Mouse (Mus musculus) 3134 (cell line): ENCODE data around the gene Ulk3.

ENCODE experiments used
- DNase-seq: peaks from one replicate; pipeline ENCODE4 v3.0.0-alpha.2; 2011; ENCODE audit warnings: low spot score; ENCODE audit not compliant: insufficient read length; ENCODE audit errors: extremely low read depth

Gene Ulk3

DNA sequence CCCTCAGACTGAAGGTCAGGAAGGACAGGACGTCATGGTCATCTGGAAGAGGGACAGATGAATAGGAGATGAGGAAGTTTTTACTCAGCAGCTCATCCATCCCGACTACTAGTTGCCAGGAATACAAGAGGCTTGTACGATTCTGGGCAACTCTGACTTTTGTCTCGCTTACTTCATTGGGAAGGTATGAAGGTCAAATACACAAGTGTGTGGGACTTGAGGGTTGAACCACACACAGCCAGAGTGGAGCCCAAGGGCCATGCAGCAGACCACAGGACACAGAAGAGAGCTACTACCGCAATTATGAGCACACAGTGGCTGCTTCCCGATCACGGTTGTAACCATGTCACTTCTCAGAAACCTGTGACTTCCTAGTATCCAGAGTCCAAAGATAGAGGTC is 23.3 kb downstream of the Ulk3 start:
- peak; percentile 63 for DNase-seq

DNA sequence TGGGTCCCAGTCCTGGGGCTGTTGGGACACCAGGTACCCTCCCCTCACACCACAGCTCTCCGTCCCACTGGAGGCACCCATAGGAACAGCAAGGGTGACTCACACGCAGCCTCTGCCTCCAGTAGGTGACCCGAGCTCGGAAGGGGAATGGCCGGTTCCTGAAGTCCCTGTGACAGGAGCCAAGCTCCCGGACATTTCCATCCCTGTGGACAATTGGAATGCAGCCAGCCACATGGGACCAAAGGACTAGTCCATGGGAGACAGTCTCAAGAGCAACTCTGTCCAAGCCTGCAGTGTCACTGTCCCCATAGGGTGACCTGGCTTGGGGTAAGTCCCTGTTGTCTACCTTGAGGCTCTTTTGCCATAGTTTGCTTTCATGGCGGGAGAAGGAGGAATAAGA is 24.7 kb downstream of the Ulk3 start:
- DNase-seq = peak; percentile 56

DNA sequence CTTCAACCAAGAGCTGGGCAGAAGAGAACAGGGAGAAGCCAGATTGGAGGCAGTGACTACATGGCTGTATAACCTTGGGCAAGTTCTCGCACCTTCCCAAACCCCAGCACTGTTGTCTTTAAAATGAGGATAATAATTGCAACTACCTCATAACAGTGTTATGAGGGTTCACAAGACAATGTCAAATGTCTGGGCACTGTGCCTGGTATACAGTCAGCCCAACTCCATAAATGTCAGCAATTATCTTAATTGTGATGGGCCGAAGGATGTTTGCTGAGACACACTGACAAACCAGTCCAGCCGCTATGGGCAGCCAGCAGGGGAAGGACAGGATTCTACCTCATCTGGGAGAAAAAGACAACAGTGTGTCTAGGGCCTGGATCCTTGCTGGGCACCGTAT is 25.5 kb downstream of the Ulk3 start:
- DNase-seq = no peak

DNA sequence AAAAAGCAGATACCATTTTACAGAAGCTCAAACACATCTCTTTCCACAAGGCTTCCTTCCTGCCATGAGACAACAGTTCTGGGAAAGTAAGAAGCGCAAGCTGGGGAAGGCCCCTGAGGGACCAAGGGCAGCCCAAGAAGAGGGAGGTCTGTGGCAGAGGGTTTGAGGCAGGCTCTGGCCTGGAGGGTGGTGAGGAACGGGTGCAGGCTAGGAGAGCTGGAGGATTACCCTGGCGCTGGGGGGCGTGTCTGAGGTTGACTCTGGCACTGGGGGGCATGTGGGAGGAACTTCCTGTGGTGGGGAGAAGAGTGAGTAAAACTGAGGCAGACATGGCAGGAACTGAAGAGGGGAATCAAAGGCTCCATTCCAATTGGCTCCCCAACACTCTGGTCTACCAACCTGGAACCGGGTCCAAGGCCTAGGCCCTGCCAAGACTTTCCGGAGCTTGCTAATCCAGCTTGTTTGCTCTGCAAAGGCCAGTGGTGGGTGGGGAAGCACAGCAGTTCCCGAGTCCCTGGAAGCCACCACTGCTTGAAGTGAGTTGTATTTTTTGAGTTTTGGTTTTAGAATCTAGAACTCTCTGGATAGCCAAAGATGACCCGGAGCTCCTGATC is 28.4 kb downstream of the Ulk3 start:
- peak; percentile 81 for DNase-seq

DNA sequence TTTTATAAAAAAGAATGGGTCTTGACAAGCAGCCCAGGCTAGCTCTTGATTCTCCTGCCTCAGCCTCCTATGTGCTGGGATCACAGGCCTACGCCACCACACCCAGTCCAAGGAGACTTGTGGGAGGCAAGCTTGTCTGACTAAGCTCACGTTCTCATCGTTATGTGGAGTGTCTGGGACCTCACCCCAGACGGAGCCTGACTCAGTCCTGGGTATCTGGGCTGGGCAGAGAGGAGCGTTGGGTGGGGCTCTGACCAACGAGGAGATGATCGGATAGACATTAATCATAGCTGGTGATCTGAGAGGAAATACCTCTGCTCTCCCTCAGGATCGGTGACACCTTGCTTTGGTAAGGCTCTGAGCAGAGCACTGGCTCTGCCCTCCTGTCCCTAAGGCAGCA is 29.6 kb downstream of the Ulk3 start:
- peak; percentile 79 for DNase-seq

DNA sequence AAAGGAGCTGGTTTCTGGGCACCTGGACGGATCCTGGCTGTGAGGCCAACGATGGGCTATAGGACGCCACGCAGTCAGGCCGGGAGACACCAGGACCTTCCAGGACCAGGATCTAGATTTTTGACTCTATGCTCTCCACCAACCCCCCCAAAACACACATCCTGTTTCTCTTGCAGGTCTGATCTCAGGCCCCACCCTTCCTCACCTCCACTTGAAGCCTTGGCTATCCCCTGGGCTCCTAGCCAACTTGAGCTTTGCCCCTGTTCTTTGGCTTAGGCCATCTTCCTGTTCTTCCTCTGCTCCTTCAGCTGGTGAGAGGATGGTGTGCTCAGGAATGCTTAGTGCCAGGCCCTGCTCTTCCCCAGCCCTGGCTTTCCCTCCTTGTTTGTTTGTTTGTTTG is 31.4 kb downstream of the Ulk3 start, which contains the start of gene Lman1l:
Lman1l (minus strand) TSS at position 101 of the 400 bp plus-strand sequence.
- no peak for DNase-seq

DNA sequence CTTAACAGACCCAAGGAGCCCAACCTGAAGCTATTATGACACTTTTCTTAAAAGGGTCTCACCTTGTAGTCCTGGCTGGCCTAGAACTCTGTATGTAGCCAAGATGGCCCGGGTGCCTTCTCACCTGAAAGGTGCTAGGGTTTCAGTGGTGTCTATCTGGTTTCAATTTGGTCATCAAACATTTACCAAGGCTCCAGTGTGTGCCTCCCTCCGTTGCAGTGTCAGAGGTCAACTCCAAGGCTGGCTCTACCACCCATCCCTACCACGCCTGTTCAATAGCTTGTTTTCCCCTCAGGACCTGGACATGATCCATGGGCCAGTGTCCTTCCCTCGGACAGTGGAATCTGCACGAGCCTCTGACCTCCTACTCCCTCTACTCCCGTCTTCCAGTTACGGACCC is 35.0 kb downstream of the Ulk3 start:
- DNase-seq = no peak

DNA sequence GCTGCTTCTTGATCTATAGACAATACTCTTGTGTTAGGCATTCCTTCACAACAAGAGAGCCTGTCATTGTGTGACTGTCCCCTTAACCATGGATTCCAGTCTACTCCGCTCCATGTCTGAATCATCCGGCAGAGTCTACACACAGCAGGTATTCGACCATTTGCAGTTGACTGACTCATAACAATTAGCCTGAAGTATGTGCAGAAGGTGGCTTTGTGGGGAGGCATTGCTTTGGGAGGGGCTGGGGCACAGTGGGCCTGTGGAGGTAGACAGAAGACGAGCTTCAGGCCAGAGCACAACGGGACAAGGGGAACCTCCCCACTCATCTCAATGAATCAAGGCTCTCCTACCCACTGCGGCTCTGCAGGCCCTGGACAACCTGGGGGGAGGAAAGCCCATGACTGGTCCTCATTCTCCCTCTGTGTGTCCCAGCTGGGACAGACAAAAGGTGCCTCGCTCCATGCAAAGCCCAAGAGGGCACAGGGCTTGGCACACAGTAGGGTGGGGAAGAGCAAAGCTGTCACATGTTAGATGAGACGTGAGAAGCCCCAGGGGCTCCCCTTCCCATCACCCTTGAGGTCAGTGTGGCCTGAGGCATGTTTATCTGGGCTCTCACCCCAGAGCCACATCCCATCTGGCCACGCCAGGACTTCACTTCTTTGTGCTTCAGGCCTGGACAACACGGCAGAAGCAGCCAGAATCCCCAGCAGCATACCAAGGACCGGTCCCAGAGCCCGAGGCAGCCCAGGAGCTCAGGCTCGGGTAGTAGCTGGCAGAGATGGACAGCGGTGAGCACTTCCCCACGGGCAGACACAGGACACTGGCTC is 36.6 kb downstream of the Ulk3 start:
- peak; percentile 88 for DNase-seq

DNA sequence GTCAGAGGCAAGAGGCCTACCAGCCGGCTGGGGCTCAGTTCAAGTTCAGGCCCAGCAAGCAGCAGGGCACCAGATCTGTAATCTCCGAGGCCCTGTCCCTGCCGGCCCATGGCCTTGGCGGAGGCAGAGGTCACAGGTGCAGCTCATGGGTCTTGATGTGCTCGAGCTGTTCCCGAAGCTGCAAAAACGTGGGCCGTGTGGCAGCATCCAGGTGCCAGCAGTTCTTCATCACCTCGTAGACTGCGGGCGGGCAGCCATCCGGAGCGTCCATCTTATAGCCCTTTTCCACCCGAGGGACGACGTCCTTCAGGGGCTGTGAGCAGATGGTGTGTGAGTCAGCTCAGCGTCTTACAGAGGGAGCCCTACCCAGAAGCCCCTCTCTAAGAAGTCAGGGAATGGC is 37.9 kb downstream of the Ulk3 start:
- no peak for DNase-seq

DNA sequence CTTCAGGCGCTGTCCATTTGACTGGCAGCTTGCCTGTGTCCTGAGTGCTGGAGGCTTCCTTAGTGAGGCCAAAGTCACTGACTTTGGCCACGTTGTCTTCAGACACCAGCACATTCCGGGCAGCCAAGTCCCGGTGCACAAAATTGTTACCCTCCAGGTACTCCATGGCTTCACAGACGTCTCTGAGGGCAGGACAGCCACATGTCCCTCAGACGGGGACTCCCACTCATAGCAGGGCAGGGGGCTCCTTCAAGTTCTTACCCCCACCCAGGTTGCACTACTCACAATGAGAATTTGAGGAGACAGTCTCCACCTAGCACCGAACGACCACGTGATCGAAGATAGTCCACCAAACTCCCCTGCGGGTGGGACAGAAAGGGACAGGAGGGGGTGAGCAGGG is 38.6 kb downstream of the Ulk3 start:
- no peak for DNase-seq

DNA sequence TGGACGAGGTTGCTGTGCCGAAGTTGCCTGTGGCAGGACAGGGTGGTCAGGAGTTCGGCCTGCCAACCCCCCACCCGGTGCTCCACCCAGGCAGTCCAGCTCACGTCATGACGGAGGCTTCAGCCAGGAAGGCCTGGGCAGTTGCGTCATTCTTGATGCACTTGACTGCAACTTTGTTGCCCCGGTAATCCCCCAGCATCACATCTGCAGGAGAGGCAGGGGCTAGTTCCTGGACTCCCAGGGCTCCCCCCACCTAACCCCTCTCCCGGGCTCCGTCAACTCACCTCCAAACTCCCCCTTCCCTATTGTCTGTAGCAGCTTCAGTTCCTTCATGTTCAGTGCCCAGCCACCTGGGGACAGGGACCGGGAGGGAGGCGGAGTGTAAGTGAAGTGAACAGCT is 39.5 kb downstream of the Ulk3 start:
- DNase-seq = no peak

DNA sequence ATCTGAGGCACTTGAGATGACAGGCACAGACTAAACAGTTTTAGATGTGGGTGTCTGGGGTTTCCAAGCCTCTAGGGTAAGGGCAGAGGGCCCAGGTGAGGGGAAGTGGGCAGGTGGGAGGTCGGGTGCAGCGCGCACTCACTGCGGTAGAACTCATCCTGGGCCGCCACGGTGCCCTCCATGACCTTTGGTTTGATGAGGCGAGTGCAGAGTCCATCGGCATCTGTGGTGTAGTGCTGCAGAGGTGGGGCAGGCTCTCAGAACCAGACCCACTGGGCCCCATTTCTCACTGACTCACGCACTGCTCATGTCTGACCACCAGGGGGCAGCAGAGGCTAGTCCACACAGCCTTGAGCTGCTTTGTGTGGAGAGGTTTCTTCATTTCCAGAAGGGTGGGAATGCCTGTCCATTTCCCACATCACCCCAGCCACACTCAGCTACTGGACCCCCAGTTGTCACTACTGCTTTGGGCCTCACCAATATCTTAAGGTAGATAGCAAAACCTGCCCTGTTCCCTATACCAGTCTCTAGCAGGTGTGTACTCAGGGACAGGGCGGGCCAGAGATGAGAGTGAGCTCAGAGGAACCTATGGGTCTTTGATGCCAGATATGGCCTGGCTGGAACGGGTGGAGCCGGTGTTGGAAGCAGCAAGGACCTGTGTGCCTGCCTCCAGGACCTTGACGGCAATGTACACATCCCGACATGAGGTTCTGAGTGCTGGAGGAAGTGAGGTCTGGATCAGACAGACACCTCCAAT is 40.0 kb downstream of the Ulk3 start:
- DNase-seq = no peak

DNA sequence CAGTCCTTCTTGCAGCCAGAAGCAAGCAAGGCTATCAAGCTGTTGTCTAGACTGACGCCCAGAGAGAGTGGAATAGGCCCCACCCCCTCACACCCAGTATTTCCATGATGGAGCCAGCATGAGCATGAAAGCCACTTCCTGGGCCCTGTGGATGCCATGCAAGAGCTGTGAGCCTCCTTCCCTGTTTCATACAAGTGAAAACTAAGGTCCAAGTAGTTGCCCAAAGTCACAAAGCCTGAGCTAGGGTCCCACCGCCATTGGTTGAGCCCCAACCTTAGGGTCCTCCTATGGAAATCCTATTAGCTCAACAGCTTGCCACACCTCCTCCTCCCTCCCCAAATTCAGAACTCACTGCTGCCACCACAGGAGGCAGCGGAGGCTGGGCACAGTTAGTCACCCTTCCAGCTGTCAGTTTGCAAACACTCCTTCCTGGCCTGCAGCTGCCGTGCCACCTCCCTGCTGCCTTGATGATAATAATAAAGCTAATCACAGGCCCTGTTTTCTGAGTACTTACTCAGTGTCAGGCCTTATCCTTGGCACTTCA is 44.3 kb downstream of the Ulk3 start:
- peak; percentile 55 for DNase-seq

DNA sequence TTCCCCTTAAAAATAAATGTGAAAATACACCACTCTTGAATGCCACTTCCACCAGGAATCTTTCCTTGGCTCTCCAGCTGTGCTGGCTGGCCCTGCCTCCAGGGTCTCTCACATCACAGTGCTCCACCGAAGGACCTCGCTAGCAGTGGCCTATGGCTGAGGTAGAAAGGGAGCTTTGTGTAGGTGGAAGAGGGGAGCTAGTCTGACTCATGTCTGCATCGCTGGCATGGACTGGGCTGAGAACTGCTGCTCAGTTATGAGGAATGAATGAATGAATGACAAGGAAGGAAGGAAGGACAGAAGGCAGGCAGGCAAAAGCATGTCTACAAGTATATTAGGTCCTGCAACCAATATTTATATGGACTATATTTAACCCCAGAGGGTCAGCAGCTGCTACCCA is 48.0 kb downstream of the Ulk3 start:
- no peak for DNase-seq

DNA sequence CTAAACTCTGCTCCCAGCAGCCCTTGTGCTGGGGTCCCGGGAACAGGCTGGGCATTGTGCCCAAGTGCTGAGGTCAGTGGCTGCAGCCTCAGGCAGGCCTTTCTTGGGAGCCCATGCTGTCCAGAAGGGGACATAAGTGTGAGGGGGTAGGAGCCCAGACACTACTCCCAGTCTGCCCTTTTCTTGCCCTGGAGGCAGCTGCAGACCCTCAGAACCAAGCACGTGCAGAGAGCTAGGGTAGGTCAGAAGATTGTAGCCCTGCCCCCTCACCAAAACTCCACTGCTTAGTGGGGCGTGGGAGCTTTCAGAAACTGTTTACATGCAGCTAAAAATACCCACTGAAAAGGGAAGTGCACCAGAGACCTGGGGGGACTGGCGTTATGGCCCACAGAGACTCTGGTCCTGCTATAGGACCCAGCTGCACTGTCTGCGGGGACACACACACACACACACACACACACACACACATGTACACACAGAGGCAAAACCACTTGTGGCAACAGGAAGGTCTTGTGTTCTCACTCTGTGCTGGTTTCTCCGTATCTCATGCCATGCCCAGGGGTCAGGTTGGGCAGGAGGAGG is 48.6 kb downstream of the Ulk3 start:
- peak; percentile 67 for DNase-seq

DNA sequence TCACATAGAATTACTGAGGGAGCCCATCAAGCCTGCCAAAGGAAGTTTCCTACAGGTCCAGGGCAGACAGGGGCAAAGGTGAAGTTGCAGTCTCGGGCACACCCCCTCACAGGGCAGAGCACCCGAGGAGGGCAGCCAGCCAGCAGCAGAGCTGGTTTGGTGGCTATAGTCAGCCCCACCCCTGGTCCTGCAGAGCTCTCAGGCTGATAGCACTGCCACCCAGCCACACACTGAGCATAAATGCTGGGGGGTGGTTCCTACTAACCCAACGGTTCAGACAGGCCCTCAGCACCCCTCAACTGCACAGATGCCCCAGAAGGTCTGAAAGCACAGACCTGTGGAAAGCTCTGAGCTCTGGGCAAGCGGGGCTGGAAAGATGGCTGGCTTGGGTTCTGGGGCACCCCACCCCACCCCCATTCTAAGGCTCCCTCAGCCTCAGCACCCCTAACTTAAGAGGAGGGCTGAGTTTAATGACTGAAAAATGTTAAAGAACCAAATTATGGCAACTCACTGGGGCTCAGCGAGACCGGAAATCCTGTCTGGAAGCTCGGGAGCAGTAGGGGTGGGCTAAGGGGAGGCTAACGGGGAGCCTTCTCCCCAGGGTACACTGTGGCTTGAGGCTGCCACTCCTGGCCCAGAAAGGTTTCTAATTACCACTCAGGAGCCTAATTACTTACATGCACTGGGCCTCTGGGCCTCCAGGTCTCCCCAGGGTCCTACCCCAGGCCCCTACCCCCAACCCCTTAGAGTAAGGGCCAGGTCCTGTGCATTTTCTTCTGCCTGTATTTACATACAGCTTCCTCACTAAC is 49.6 kb downstream of the Ulk3 start:
- DNase-seq = no peak

DNA sequence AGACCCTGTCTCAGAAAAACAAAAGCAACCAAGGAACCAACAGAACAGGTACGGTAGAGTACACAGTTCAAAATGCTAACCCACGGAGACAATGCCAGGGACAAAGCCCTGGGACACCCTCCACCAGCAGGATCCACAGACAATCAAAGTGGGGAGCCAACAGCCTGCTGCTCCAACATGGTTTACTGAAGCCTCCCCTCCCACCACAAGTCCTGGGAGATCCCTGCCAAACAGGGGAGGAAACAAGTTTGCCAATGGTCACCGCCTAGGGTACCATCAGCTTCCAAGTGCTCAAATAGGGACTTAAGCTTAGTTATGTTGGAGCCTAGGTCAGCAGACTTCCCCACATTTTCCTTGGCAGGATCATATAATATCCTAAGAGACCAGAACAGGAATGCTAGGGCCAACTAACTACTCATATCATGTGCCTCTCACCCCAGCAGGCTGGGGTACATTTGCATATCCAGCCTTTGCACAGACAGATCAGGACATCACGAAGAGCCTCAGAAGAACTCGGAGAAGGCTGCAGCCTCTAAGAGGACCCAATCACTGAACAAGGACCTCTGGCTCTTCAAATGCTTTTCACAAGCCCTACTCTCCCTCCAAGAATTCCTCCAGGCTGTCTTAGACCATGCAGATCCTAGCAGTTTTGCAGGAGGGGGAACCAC is 50.5 kb downstream of the Ulk3 start:
- DNase-seq = no peak

DNA sequence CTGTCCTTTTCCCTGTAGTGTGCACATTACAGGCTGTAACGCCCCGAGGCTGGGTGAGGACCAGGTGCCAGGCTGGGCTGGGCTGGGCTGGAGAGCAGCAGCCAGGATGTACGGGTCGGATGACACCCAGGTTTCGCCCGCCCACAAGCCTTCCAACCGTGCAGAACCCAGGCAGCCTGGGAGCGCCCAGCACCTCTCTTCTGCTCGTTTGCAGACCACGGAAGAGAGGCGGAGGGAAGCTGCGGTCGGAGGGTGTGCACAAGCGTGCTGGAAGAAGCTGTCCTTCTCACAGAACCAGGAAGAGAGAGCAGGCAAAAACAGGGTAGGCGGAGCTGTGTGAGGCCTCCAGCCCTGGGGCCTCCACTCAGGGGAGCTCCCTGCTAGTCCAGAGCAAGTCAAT is 51.1 kb downstream of the Ulk3 start:
- peak; percentile 90 for DNase-seq

DNA sequence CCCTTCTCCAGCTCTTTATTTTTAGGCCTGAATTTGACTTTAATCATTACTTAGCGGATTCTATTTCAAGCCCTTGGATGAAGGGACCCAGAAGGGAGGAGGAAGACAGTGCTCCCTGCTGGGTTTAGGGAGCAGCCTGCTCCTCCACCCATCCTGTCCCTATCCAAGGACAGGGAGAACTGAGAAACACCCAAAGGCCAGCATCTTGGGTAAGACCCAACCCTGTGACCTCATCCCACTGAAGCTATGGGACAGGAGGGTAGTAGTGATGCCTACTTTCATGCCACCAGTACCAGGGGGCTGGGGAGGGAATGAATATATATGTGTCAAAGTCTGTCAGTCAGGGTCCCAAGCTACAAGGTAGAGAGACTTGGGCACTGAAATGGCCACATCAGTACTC is 51.8 kb downstream of the Ulk3 start:
- DNase-seq = no peak
